Mouse (Mus musculus) macrophage (primary cell): ENCODE results near the gene L3hypdh. TPM values are rescaled to one million over a fixed set of nuclear protein-coding genes. Genes with fewer than 3 reads are reported as not detected.

Experiments used
- H3K27ac ChIP-seq: fragments of 350-480 bp; formaldehyde crosslinking; 2 replicates; pipeline ENCODE4 v1.9.0; 2021
- H3K36me3 ChIP-seq: fragments of 350-480 bp; formaldehyde crosslinking; 2 replicates; pipeline ENCODE4 v1.9.0; 2021; ENCODE audit errors: inconsistent target
- H3K4me3 ChIP-seq: fragments of 350-480 bp; formaldehyde crosslinking; 2 replicates; pipeline ENCODE4 v1.9.0; 2021; ENCODE audit errors: inconsistent target
- H3K79me2 ChIP-seq: fragments of 350-480 bp; formaldehyde crosslinking; 2 replicates; pipeline ENCODE4 v1.9.0; 2021; ENCODE audit errors: inconsistent target
- WGBS: methylation state at CpG from one replicate; pipeline ENCODE4 v1.1.7; 2026; ENCODE audit warnings: inconsistent platforms; ENCODE audit not compliant: missing documents; 5-methylcytosine and 5-hydroxymethylcytosine counted together
- polyA plus RNA-seq: library from polyadenylated mRNA; stranded (reverse); fragments of 250-400 nt; gene quantifications from 3 replicates; pipeline ENCODE4 v1.2.4, GENCODE M21; 2018; ENCODE audit warnings: inconsistent platforms

Gene L3hypdh
- polyA plus RNA-seq, 1 experiment from 2014 or later = 0.11 TPM

DNA sequence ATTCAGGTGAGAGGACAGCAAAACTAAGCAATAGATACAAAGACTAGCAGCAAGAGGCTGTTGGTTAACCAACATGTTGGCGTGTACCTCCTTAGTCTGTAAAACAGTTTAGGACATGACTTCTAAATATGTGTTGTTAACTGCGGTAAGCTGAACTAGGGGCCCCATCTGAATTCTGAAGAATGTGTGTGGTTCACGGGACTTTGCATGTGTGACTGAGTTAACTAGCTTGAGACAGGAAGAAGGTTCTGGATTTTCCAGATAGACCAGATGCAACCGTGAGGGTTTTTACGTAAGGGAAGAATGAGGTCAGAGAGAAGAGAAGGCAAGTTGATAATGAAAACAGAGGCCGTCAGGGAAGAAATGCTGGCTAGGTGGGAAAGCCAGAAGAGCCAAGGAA is 48.2 kb downstream of the L3hypdh start:
- H3K79me2 ChIP-seq = no peaks in the 10 kb centered on the region
- H3K4me3 ChIP-seq = no peak overlapping the region
- H3K36me3 ChIP-seq = no peaks in the 10 kb centered on the region
- H3K27ac ChIP-seq = no peak overlapping the region
- WGBS = 87% methylated on average over 6 of the region's 6 CpGs

DNA sequence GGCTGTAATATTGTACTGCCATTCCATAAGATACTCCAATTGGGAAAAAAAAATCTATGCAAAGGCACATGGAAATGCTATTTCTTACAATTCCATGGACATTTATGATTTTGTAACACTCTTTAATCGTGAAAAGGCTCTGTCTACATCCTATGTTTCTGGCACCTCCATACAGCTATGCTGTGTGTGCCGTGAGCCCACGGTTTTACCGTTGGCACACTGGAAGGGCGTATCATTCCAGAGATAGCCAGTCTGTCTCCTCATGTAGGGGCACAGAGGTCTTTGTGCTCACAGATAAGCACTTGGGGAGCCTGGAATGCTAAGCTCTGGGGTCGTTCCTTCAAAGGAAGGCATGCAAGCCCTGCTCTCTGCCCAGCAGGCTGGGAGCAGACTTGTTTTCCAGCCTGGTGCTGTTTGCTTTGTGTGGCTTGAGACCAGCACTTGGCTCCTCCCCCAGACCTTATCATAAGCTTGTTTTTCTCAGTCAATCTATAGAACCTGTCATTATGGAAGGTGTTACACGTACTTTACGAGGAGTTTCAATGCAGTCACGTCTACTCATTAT is 49.1 kb downstream of the L3hypdh start:
- H3K27ac ChIP-seq = no peak overlapping the region
- H3K79me2 ChIP-seq = no peaks in the 10 kb centered on the region
- WGBS = 94% methylated on average over 9 of the region's 9 CpGs
- H3K4me3 ChIP-seq = no peak overlapping the region
- no peaks in the 10 kb centered on the region for H3K36me3 ChIP-seq

DNA sequence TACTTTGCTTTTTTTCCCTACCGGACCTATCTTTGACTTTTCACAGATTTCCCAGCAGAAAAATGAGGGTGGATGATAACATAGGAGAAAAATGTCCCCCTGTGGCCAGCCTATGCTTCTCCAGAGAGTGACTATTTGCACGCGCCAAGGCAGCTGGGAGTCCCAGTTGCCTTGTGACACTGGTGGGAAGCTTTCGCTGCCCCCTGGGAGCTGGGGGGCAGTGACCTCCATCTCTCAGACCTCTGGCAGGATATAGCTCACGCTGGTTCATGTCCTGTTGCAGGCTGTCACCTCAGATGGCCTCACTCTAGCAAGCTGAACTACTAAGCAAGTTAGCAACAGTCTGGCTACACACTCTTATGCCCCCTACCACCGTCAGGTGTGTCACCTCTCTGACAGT is 53.4 kb downstream of the L3hypdh start:
- Histone ChIP-seq H3K79me2 (no peaks in the 10 kb centered on the region), H3K36me3 (no peaks in the 10 kb centered on the region), H3K4me3 (no peak overlapping the region), H3K27ac (no peak overlapping the region)
- WGBS = 97% methylated on average over 6 of the region's 6 CpGs

DNA sequence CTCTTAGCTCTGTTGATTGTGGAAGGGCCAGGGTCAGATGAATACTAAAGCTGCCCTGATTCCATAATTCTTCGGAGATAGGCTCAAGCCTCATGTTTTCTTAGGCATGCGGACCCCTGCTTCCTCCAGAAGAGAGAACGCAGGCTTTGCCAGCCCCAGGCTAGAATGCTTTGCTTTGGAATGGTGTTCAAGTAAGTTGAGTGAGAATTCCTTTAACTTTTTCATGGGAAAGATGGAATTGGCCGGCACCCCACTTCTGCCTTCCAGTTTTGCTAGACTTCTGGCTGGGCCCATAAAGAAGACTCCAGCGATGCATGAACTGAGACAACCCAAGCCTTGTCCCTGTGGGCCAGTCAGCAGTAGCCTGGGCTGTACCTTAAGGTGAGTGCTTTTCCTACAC is 54.1 kb downstream of the L3hypdh start:
- WGBS = 92% methylated on average over 5 of the region's 5 CpGs
- H3K79me2 ChIP-seq = no peaks in the 10 kb centered on the region
- H3K27ac ChIP-seq = no peak overlapping the region
- no peaks in the 10 kb centered on the region for H3K36me3 ChIP-seq
- no peak overlapping the region for H3K4me3 ChIP-seq

DNA sequence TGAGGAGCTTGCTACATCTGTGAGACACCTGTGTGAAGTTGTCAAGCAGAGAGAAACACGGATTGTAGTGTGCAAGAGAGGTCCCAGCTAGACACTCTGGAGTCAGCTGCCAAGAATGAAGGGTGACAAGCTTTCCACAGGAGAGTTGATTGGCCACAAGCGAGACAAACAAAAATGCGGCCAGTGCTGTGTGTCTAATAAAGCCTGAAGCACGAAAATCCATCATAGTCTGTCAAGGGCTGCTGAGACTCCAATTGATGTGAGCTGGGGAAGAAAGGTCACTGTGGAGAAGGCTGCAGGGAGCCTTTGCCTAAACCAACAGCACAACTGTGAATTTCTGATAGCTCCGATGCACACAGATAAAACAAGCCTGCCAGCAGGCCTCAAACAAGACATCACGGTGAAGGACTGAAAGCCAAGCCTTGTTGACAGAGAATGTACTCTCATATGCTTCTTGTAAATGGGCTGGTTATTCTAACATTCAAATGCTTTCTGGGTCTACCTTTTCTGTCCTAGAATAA is 59.9 kb downstream of the L3hypdh start:
- no peak overlapping the region for H3K4me3 ChIP-seq
- no peaks in the 10 kb centered on the region for H3K36me3 ChIP-seq
- no peaks in the 10 kb centered on the region for H3K79me2 ChIP-seq
- WGBS = 91% methylated on average over 6 of the region's 6 CpGs
- no peak overlapping the region for H3K27ac ChIP-seq

DNA sequence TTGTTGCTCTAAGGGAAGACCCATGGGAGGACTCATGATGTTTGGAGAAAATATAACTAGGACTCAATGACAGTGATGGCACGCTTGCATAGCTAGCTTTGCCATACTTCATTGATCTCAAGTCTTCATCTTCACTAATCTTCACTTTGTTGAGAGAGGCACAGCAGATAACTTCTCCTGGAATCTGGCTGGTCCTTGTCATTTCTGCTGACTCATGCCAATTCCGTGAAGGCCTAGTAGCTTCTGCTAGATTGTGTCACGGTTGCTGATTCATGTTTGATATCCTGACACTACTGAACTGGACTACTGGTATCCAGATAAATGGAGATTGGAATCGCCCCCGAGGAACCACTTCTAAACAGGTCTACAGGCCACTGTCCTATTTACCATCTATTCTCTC is 61.7 kb downstream of the L3hypdh start:
- no peaks in the 10 kb centered on the region for H3K79me2 ChIP-seq
- H3K27ac ChIP-seq = no peak overlapping the region
- no peak overlapping the region for H3K4me3 ChIP-seq
- WGBS = 94% methylated on average over 5 of the region's 5 CpGs
- no peaks in the 10 kb centered on the region for H3K36me3 ChIP-seq

Other genes with a start within 250 kb of the L3hypdh start
- not detected in 3 replicates for gene Gpr135, start 14.3 kb downstream of the L3hypdh start, polyA plus RNA-seq
- 22.8 to 29.2 TPM (median 23.4 TPM) in 3 replicates for gene Jkamp, start 150 bp upstream of the L3hypdh start, polyA plus RNA-seq
- gene Ccdc175, start 99.6 kb upstream of the L3hypdh start, polyA plus RNA-seq = not detected in 3 replicates